Mouse (Mus musculus) heart, adult 2 months (tissue): ENCODE measurements around the gene Rnase9.

ENCODE experiments used
- CTCF ChIP-seq: fragments of 200-600 bp; IDR thresholded peaks from 2 replicates; pipeline ENCODE4 v1.8.1; 2022; ENCODE audit warnings: antibody characterized with exemption, mild to moderate bottlenecking, moderate library complexity
- POLR2A ChIP-seq: fragments of 200-500 bp; IDR thresholded peaks from 2 replicates; pipeline ENCODE4 v1.6.1; 2011; ENCODE audit warnings: mild to moderate bottlenecking, low read depth, low read length, control low read depth; ENCODE audit not compliant: insufficient read depth

DNA sequence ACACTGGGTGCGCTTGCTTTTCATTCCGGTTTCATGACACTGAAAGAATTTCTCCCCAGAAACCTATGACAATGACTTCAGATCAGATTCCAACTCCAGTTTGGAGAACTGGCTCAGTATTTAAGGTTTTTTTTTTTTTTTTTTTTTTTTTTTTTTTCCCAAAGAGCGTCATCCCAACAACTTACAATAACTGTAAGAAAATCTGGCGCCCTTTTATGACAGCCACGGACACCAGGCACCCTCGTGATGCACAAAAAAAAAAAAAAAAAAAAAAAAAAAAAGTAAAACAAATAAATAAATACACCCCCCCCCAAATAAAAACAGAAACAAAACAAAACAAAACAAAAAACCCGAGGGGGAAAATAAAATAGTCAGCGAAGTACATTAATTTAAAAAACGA, 46.1 kb upstream of the Rnase9 start:
- no peak for TF ChIP-seq CTCF
- TF ChIP-seq POLR2A, result no peak
